Mouse (Mus musculus): ENCODE measurements around the gene Prm1. TPM values are rescaled to one million over a fixed set of nuclear protein-coding genes. Genes with fewer than 3 reads are reported as not detected.
A peak's percentile ranks its signal among the peaks of the same experiment; 100 is the strongest.
"Not testable (repeated sequence)": the region's sequence is repeated elsewhere in the genome, so short reads cannot be mapped to it uniquely, and the experiment has no call there.

Prm1 gene
- polyA plus RNA-seq (2012; rRNA removed), result not detected in 2 replicates

DNA sequence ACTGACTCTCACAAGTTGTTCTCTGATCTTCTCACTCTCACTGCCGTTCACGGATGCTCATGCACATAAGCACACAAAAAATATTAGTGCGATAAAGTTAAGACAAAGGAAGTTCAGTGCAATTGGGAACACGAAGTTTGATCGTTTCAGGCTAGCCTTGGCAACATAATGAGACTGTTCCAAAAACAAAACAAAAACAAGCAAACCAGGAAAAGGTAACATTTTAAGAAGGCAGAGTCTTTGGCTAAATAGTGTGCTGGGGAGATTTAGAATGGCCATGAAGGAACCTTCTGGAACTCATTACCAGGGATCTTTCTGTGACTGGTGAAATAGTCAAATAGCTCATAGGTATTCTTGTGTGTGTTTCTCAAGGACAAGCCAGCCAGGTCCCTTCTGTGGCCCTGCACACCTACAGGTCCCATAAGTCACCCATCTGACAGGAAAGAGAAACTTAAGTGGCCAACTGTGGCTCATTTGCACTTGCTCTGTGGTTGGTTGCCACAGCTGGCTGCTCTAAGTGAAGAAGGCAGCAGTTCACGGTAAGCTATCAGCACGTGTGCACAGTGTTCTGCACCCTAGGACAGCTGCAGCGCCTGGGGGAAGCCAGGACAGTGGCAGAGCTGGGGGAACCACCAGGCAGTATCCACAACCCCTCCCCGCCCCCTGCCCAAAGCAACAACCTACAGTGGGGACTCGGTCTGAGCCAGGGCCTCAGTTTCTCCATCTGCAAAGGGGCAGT, at the start of gene Prm1:
TSS of gene Prm1 (minus strand) at position 51 of the 739 bp plus-strand sequence.
- DNase-seq (ENCODE audit: extremely low spot score in 1 of 2, low spot score in 1 of 2), result no peak

DNA sequence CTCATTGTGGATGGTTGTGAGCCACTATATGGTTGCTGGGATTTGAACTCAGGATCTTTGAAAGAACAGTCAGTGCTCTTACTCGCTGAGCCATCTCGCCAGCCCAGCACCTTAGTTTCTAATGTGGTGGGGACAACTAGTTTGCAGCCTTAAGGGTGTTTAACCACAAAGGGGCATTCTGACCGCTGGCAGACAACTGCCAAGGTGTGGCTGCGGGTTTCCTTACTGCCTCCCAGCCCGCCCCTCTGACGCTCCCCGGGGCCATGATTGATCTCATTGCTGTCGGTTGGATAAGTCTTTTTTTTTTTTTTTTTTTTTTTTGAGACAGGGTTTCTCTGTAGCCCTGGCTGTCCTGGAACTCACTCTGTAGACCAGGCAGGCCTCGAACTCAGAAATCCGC, 46.6 kb upstream of the Prm1 start:
- DNase-seq (ENCODE audit: extremely low spot score in 1 of 2, low spot score in 1 of 2), result not testable (repeated sequence)

DNA sequence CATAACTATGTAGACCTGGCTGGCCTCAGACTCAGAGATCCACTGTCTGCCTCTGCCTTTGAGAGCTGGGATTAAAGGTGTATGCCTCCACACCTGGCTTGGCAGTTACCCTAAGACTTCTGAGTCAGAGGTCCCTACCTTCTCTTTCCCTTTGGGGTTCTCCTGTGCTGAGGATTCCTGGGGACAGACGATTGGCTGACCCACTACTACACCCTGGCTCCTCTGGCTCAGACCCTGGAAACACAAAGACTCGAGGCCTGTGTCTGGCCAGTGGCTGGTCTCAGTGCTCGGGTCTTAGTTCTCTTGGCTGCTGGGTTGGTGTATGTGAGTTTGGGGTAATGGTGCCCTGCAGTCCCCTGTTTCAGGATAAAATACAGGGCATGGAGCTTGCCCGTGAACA, 45.3 kb upstream of the Prm1 start:
- no peak for DNase-seq (ENCODE audit: extremely low spot score in 1 of 2, low spot score in 1 of 2)

DNA sequence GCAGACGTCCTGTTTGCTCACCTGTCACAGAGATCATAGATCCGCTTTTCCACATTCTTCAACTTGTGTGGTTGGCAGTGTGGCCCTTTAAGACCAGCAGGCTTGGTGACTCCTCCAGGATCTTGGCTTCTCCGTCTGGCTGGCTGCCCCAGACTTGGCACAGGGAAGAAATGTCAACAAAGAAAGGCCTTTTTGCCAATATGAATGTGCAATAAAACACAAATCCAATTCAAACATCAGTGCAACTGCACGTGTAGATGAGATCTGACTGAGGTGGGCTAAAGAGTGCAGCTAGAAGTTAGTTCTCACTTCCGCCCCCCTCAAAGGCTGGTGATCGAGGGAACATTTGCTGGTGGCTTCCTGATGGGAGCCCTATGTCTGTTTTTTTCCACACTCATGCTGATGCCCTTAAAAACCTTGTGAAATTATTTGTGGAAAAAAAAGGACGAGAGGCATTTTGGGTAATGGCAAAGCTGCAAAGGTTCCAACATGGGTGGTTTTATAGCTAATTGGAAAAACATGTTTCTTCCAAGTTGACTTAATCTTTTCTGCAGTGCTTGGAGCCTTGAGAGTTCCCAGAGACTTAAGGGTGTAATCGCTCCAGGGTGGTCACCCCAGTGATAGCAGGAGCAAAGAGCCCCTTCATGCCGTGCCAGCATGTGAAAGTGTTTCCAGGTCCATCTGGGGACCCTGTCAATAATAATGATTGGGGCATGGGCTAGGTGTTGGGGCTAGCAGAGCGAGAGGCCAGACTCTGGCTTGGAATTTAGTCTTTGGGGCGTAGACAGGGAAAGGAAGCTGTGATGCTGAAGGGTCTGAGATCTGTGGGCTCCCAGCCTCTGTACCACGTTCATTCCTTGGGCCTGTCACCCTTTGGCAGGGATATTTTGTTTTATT, 44.6 kb upstream of the Prm1 start:
- peak in 1 of 2 experiments; percentile 65 for DNase-seq (ENCODE audit: extremely low spot score in 1 of 2, low spot score in 1 of 2)

DNA sequence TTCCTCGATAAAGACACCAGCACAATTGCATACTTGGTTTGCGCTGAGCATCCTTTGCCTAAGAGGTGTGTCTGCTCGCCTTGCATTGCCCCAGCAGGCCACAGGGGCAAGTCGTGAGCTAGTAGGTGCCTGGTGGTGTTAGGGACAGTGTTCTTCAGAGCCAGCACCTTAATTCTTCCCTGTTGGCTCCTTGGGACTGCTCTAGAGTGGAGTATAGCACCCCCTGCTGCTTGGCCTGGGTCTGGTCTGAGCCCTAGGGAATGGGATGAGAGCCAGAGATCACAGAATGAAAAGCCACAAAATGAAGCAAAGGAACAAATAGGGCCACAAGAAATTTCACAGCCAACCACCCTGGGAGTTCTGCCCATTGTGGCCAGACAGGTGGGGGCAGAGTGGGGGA, 40.9 kb upstream of the Prm1 start:
- peak; percentile 35 to 79 for DNase-seq (ENCODE audit: extremely low spot score in 1 of 2, low spot score in 1 of 2)

DNA sequence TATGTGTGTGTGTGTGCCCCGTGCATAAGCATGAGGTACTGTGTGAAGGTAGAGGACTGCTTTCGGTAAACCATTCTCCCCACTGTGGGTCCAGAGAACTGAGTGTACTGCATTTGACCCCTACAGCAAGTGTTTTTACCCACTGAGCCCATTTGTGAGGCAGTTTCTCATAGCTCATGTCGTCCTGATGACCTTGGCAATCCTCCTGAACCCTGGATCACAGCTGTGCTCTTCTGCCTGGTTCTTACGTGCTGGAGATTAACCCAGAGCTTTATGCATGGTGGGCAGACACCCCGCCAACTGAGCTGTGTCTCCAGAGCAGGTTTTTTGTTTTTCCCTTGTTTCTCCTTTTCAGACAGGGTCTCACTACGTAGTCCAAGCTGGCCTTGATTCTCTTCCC, 40.3 kb upstream of the Prm1 start:
- DNase-seq (ENCODE audit: extremely low spot score in 1 of 2, low spot score in 1 of 2), result no peak

DNA sequence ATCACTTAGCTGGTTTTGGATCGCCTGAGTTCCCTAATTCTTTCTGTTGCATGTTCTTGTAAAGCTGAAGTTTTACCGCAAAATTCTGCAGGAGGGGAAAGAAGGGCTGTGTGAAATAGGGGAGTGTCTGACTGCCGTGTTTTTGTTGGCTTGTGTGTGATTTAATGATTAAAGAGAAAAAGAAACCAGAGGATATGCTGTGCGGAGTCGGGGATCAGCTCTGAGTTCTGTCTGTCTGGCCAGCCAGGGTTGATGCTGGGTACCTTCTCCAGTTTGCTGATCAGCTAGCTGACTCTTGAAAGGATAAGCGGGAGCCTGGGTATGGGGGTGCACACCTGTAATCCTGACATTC, 38.7 kb upstream of the Prm1 start:
- DNase-seq (ENCODE audit: extremely low spot score in 1 of 2, low spot score in 1 of 2), result no peak

DNA sequence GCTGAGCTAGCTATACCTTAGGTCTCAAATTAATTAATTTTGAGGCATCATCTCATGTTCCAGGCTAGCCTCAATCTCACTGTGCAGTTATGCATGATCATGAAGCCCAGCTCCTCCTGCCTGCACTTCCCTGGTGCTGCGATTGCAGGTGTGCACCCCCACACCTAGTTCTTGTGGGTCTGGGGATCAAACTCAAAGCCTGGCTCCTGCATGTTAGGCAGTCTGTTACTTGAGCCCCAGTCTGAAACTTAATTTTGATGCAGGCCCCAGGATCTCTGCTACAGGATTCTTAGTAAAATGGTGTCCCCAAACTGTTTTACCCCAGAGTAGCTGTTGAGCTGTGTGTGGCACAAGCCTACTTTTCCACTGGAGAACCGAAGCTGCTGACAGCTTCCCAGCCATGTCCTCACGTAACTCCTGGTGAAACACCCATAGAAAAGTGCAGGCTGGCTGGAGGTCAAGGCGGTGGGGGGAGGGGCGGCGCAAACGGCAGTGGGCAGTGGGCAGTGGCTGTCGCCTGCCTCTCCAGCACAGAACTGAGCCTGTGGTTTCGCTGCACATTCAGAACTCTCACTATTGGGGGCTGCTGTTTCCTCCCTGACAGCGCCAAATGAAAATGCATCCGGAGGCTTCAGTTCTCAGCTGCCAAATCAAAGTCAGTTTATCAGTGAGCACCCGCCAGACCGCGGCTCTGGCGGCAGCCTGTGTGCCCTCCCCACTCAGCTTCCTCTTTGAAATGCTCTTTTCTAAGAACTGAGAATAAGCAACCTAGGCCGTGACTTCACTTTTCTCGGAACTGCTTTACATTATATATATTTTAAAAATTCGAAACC, 38.1 kb upstream of the Prm1 start:
- peak in 1 of 2 experiments; percentile 11 for DNase-seq (ENCODE audit: extremely low spot score in 1 of 2, low spot score in 1 of 2)

DNA sequence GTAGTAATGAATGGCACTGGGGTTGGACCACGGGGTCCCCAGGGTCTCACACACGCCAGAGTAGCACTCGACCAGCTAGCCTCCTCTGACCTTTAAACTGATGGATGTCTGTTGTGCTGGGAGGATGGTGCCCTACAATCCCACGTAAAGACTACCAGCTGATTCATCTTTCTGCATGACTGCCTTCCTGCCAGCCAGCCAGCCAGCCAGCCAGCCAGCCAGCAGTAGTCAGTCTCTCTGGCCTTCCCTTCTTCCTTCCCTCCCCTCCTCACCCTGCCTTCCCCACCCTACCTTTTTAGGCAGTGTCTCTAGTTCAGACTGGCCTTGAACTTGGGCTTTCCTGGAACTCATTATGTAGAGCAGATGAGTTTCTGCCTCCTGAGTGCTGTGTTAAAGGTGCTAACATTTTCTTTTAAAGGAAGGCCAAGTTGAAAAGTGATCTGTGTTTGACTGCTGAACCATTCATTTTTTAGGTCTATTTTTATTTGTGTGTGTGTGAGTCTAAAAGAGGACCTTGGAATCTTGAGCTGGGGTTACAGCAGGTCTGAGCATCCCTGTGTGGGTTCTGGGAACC, 36.7 kb upstream of the Prm1 start:
- no peak for DNase-seq (ENCODE audit: extremely low spot score in 1 of 2, low spot score in 1 of 2)

DNA sequence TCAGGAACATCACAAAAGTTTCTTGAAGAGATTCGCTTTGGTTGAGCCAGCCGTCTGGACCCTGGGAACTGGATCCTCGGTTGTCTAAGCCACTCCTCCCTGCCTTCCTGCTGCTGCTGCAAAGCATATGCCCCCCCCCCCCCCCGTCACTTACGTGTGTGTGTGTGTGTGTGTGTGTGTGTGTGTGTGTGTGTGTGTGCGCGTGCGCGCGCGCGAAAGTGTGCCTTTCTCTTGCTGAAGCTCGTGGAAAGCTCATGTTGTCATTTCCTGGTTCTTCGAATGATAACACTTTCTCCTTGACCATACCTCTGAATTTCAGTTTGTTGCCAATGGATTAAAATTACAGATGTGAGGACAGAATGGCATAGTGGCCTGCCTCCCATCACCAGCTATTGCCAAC, 34.4 kb upstream of the Prm1 start:
- no peak for DNase-seq (ENCODE audit: extremely low spot score in 1 of 2, low spot score in 1 of 2)

DNA sequence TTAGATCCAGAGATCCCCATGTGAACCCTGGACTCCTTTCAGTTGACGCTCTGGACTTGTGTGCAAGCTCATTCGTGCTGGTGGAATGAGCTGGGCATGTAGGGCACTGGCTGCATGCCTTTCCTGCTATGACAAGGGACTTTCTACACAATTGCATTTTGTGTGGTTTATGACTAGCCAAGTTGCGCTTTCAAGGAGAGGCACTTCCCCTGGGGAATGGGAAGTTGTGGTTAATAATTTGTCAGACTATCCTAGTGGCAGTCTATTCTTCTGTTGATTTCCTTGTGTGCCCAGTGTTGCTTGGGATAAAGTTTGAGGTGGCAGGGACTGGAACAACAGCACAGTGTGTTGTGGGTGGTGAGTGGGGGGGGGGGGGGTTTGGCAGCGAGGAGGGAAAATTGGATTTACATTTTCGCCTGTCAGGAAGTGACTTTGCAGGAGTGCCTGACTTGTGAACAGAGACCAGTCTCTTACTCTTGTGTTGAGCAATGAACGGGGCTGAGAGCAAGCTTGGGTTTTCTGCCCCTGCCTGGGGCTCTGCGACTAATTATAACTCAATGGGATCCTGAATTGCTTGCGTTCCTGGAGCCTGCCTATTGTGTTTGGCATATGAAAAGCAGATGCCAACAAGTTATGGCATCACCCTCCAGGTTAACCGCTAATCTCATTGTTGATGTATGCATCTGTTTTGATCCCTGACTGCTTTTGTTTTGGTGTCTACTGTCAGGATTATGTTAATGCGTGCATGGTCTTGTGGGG, 33.0 kb upstream of the Prm1 start:
- no peak for DNase-seq (ENCODE audit: extremely low spot score in 1 of 2, low spot score in 1 of 2)

DNA sequence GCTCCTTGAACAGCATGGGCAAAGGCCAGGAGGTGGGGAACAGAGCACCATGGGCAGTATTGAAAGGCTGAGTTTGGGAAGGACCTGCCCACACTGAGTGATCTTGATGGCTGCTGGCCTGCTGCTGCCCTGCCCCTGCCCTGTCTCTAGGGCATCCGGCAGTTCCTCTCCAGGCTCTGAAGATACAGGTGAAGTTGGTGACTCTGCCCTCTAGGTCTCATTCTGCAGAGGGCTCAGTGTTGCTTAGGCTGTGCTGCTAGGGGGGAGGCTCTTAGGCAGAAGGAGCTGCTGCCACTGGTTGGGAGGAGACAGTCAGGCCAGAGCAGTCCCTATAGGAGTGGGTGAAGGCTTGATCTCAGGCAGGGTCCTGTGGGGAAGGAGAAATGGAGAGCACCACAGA, 32.3 kb upstream of the Prm1 start:
- DNase-seq (ENCODE audit: extremely low spot score in 1 of 2, low spot score in 1 of 2), result no peak

DNA sequence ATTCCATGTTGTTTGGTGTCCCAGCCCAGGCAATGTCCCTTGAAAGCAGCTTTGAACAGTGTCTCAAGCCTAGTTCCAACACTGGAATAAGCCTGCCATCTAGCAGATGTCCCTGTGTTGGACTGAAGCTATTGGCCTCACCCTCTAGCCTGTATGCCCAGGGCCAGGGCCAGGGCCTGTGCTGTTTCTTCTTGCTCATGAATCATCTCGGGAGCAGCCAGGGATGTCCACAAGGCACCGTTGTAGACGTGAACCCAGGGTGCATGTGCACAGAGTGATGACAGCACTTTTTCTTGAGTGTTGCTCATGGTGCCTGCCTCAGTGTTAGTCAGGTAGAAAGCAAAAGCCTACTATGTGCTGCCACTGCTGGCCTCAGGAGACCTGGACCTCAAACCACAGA, 31.6 kb upstream of the Prm1 start:
- no peak for DNase-seq (ENCODE audit: extremely low spot score in 1 of 2, low spot score in 1 of 2)

DNA sequence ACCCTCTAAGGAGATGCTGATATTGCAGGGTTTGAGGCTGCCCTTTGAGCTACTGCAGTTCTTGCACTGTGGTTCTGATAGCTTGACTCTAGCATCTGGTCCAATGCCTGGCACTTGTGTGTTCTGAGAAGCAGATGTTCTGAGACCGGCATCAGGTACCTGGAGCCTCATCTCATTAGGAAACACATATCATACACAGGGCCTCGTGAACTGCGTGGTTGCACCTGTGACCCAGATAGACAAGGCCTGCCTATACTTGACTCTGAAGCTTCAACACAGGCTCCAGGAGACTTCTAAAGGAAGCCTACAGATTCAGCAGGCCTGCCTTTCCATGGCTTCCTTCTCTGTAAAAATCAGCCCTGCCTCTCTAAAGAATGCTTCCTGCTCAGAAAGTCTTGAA, 30.7 kb upstream of the Prm1 start:
- DNase-seq (ENCODE audit: extremely low spot score in 1 of 2, low spot score in 1 of 2), result no peak

DNA sequence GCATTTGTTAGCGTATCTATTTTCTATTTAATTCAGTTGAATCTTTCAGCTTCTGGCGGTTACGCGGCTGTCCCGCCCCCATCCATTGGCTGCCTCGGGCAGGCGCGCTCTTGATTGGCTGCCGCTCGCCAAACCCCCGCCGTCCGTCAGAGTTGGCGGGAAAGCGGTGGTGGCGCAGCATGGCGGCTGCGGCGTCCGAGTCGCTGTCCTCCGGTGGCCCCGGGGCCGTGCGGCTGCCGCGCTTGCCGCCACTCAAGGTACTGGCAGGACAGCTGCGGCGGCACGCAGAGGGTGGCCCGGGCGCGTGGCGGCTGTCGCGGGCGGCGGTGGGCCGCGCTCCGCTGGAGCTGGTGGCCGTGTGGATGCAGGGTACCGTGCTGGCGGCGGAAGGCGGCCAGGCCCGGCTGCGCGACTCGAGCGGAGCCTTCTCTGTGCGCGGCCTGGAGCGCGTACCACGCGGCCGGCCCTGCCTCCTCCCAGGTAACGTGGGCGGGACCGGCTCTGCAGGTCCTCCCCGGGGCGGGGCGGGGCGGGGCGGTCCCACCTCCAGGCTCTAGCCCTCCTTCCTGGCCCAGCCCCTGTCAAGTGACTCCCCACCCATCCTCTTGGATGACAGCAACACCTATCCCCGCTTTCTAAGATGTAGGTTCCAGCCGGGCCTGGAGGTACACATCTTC, 29.4 kb upstream of the Prm1 start, which contains the start of gene Rmi2:
TSS of gene Rmi2 (plus strand) at position 149 of the 677 bp plus-strand sequence.
- peak; percentile 41 to 80 for DNase-seq (ENCODE audit: extremely low spot score in 1 of 2, low spot score in 1 of 2)

DNA sequence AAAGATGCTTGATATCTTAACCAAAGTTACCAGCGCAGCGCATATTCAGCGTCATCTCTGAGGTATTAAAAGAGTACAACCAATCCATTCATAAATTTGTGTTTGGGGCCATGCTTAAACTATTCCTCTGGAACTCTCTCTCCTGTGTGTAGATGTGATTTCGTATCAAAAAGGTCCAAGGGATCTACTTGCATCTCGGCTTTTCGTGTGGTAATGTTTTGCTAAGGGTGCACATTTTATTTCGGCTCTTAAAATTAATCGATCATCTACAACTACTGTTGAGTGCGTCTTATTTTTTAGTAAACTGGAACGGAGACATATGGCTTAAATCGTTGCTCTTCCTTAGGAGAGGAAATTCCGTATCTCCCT, 28.9 kb upstream of the Prm1 start:
- no peak for DNase-seq (ENCODE audit: extremely low spot score in 1 of 2, low spot score in 1 of 2)

DNA sequence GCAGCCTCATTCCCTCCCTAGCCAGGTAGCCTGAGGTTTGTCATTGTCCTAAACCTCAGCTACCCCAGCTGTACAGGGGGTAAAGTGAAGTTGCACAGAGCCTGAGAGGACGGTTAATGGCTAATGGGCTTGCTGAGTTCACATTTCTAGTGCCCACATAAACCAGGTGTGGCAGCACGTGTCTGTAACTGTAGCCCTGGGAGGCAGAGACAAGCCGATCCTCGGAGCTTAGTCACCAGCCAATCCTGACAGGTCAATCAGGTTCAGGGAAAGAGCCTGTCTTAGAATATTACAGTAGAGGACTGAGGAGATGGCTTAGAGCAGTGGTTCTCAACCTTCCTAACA, 22.8 kb upstream of the Prm1 start:
- DNase-seq (ENCODE audit: extremely low spot score in 1 of 2, low spot score in 1 of 2), result no peak

DNA sequence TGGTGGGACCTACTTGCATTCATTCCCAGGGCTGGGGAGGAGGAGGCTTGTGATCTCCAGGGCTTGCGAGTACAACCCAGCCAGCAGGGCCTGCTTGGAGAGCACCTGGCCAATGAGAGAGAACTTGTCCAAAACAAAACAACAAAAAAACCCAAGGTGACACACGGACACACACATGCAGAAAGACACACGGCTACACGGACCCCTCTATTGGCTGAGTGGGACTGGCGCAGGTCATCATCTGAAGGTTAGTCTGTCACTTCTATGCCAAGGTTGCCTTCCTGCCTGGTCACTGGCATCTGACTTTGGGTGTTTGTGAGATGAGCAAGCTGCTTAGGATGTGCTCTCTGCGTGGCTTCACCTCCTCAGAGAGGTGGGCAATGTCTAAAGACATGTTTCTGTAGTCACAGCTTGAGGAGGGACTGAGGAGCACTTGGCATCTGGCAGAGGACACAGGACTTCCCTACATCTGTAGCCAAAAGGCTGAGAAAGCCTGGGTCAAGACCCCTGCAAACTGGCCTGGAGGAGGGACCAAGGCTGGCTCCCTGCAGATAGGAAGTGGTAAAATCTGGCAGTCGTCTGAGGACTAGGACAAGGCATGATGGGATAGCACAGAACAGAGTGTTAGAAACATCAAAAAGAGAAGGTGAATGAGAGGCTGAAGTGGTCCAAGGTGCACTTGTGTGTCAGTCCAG, 22.3 kb upstream of the Prm1 start:
- DNase-seq (ENCODE audit: extremely low spot score in 1 of 2, low spot score in 1 of 2), result no peak

DNA sequence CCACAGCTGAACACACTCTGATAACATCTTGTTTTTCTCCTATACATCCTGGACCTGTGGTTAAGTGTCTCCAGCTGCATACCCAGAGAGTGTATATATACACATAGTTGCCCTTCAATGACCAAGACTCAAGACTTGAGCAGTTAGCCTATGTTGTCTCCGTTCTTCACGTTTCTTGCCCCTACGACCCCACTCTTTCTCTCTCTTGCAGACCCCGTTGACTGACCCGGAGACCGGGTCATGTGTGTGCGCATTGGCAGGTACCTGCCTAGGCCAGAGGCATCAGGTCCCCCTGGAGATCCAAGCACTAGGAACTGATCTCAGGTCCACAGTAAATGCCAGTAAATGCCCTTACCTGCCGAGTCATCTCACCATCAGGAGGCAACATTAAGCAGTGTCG, 21.6 kb upstream of the Prm1 start:
- no peak for DNase-seq (ENCODE audit: extremely low spot score in 1 of 2, low spot score in 1 of 2)
